Mouse (Mus musculus): Measurements from ENCODE around the gene Fsd1l. TPM values are rescaled to one million over a fixed set of nuclear protein-coding genes. Genes with fewer than 3 reads are reported as not detected.
"Not testable (repeated sequence)": the region's sequence is repeated elsewhere in the genome, so short reads cannot be mapped to it uniquely, and the experiment has no call there.

Gene Fsd1l
- polyA plus RNA-seq, 1 experiment, result 3.8 TPM

DNA sequence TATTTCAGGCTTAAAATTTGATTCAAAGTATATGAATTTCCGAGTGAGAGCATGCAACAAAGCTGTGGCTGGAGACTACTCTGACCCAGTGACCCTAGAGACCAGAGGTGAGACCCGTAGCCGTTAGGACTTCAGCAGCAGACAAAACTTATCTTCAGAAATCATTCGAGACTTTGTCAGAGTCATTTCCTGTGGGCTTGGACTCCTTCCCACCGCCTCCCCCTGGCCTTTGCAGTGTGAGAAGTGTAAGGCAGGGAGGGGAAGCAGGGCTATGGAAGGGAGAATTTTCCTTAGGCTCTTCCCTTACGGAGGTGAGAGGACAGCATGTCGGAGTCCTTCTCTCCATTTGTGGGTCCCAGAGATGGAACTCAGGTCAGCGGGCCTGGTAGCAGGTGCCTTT is 50.8 kb downstream of the Fsd1l start:
- no peak overlapping the region for H3K27ac ChIP-seq (replicated peaks; ENCODE audit: low read depth, low read length)
- no peak overlapping the region for H3K4me3 ChIP-seq (ENCODE audit: insufficient read depth, low read depth, low read length)
- H3K4me1 ChIP-seq (ENCODE audit: control insufficient read depth, insufficient read depth, insufficient read length, low read length), result no peaks in the 10 kb centered on the region

DNA sequence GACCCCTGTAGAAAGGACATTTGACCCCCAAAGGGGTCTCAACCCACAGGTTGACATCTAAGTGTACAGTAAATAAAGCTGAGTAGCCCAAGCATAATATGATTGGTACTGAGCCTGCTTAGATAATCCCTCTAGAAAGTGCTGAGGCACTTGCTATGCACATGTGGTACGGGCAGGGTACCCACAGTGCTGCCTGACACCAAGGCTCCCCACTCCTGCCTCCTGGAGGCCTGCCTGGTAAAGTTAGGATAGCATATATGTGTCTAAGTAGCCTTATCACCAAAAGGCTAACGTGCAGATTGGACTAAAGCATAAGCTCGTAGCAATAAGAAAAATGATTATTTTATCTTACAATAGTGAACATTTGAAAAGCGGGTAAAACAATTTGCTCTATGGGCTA is 57.7 kb downstream of the Fsd1l start:
- H3K4me3 ChIP-seq (ENCODE audit: insufficient read depth, low read depth, low read length), result no peak overlapping the region
- no peaks in the 10 kb centered on the region for H3K4me1 ChIP-seq (ENCODE audit: control insufficient read depth, insufficient read depth, insufficient read length, low read length)
- H3K27ac ChIP-seq (replicated peaks; ENCODE audit: low read depth, low read length), result no peak overlapping the region

DNA sequence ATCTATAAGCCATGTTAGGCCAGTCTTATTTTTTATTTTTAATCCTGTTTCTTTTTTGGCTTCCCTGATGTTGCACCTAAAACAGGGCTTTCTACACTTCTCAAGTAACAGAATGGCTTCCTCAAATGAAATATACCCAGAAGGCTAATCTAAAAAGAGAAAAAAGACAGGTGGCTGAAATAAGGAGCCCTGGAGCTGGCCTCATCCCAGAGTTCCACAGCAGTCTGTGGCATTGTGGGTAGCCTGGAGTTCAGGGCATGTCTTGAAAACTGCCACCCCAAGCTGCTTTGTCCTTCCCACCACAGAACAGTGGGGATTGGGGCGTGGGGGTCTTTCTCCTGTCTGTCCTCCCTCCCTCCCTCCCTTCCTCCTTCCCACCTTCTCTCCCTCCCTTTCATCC is 60.1 kb downstream of the Fsd1l start:
- H3K27ac ChIP-seq (replicated peaks; ENCODE audit: low read depth, low read length), result no peak overlapping the region
- no peak overlapping the region for H3K4me3 ChIP-seq (ENCODE audit: insufficient read depth, low read depth, low read length)
- H3K4me1 ChIP-seq (ENCODE audit: control insufficient read depth, insufficient read depth, insufficient read length, low read length), result no peaks in the 10 kb centered on the region

DNA sequence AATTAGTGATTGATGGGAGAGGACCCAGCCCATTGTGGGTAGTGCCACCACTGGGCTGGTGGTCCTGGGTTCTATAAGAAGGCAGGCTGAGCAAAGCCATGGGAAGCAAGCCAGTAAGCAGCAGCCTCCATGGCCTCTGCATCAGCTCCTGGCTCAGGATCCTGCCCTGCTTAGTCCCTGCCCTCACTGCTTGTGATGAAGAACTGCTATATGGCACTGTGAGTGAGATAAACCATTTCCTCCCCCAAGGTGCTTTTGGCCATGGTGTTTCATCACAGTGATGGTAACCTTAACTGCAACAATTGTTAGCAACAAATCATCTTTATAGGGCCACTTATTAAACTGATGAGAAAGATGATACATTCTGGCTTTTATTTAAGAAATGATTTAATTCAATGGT is 77.9 kb downstream of the Fsd1l start:
- not testable (repeated sequence) for H3K4me3 ChIP-seq (ENCODE audit: insufficient read depth, low read depth, low read length); H3K4me1 ChIP-seq (ENCODE audit: control insufficient read depth, insufficient read depth, insufficient read length, low read length); H3K27ac ChIP-seq (replicated peaks; ENCODE audit: low read depth, low read length)

DNA sequence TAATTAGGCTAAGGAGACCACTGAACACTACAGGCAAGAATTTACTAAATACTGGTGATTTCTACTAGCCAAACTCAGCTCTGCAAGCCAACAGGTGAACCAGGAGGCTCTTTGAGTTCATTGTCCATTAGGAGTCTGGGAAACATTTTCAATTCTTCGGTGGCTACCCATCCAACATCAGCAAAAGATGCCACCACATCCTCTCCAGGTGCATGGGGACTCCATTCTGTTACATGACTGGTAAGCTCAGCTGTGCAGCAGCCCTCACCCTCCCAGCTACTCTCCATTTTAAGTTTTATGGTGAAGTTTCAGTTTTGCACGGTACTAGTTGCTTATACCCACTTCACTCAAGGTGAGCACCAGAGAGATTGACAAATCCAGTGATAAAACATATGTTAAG is 78.8 kb downstream of the Fsd1l start:
- H3K4me3 ChIP-seq (ENCODE audit: insufficient read depth, low read depth, low read length), result no peak overlapping the region
- no peak overlapping the region for H3K27ac ChIP-seq (replicated peaks; ENCODE audit: low read depth, low read length)
- H3K4me1 ChIP-seq (ENCODE audit: control insufficient read depth, insufficient read depth, insufficient read length, low read length), result no peaks in the 10 kb centered on the region

DNA sequence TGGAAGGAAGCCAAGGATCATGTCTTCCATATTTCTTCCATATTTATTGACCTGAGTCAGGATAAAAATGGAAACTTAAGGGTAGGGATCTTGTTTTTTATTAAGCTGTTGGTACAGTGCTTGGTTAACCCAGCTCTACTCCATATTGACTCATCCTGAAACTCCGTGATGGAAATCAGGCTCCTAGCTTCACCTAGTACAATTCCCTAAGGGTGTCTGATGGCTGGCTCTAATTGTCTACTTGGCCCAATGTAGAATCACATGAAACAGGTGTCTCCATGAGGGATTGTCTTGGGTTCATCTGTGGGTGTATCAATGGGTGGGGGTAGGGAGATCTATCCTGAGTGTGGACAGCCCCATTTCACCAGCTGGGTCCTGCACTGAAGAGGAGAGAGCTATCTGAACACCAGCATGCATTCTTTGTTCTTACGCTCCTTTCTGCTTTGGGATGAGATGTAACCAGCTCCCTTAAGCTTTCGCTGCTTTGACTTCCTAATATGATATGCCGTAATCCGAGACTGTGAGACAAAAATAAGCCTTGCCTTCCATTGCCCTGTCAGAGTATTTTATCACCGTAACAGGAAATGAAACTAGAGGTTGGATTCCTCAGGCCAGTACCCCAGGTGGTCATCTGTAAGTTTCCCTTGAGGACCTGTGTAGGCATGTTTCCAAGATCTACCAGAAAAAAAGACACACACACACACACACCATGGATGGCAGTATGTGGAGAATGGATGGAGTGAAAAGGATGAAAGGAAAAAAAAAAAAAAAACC is 79.5 kb downstream of the Fsd1l start:
- Histone ChIP-seq H3K4me1 (ENCODE audit: control insufficient read depth, insufficient read depth, insufficient read length, low read length) (no peaks in the 10 kb centered on the region), H3K27ac (replicated peaks; ENCODE audit: low read depth, low read length) (no peak overlapping the region), H3K4me3 (ENCODE audit: insufficient read depth, low read depth, low read length) (no peak overlapping the region)

DNA sequence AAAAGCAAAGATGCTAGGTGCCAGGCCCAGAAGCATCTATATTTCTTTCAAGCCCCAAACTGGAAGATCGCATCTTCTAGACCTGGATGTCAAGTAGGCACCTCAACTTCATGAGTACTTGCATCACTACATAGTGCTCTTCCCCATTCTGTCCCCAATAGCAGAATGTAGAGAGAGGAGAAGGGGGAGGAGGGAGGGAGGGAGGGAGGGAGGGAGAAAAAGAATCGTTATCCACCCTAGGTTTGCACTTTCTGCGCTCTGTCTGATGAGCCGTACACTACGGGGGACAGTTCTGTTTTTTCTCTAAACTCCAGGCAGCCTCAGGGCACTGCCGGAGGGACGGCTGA is 82.4 kb downstream of the Fsd1l start, which contains the start of gene Fktn:
Gene Fktn, plus strand, starts transcription at position 295 of the 347 bp plus-strand sequence.
- no peaks in the 10 kb centered on the region for H3K4me1 ChIP-seq (ENCODE audit: control insufficient read depth, insufficient read depth, insufficient read length, low read length)
- H3K4me3 ChIP-seq (ENCODE audit: insufficient read depth, low read depth, low read length), result peak within 1 kb of the TSS; percentile 97
- H3K27ac ChIP-seq (replicated peaks; ENCODE audit: low read depth, low read length), result peak within 1 kb of the TSS; percentile 82

DNA sequence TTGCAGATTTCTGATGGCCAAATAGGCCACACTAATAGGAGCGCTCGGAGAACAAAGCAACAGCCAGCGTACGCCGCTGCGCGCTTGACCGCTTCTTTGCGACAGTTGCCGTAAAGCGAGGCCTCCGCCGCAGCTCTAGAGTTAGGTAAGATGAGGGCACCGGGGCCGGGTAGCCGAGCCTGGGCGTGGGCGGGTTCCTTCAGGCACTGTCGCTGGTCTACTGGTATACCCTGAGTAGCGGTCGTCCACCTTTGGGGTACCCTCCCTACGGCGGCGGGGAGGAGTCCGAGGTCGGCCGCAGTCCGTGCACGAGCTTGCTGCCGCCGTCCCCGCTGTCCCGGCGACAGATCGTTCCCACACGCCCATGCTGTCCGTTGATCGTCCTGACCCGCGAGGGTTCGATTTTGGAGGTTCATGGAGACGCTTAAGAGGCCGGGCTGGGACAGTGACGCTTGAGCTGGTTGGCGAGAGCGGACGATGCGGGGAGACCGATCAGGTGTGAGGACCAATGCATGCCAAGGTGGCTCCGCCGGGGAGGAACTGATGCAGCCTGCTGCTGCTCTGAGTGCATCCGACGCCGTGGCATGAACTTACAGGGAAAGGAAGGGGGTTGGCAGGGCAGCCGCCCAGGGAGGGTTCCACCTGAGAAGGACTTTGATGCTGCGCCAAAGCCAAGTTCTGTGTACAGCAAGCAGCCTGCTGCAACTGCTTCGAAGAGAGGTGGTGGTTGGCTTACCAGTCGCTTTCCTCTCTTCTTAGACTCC is 83.0 kb downstream of the Fsd1l start:
- Histone ChIP-seq H3K4me1 (ENCODE audit: control insufficient read depth, insufficient read depth, insufficient read length, low read length) (no peaks in the 10 kb centered on the region), H3K27ac (replicated peaks; ENCODE audit: low read depth, low read length) (peak overlapping the region; percentile 82), H3K4me3 (ENCODE audit: insufficient read depth, low read depth, low read length) (peak overlapping the region; percentile 97)

DNA sequence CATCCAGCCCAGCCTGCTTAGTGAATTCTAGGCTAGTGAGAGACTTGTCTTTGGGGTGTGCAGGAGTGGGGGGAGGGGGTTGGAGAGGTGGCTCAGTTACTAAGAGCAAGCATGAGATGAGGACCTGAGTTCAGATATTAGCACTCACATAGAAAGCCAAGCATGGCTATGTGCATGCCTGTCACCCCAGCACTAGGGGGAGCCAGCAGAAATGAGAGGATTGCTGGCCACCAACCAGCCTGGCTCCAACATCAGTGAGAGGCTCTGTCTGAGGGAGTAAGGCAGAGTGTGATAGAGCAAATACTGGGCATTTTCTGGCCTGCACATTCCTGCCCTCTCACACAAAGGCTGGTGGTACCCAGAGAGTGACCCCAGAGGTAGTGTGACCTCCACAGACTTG is 84.7 kb downstream of the Fsd1l start:
- H3K4me3 ChIP-seq (ENCODE audit: insufficient read depth, low read depth, low read length), result no peak overlapping the region
- H3K4me1 ChIP-seq (ENCODE audit: control insufficient read depth, insufficient read depth, insufficient read length, low read length), result no peaks in the 10 kb centered on the region
- no peak overlapping the region for H3K27ac ChIP-seq (replicated peaks; ENCODE audit: low read depth, low read length)

DNA sequence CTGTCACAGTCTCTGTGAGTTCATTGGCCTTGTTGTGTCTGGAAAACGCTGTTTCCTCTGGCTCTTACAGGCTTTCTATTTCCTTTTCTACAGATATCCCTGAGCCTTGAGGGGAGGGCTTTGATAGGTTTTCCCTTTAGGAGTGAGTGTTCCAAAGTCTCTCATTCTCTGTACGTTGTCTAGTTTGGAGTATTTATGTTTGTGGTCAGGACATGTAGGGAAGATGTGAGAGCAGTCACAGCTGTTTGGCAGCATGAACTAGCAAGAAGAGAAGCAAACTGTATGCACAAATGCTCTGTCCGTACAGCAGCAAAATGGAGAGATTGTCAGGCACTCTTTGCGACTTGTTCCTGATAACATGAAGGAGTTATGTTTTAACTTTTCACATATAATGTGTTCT is 86.3 kb downstream of the Fsd1l start:
- H3K27ac ChIP-seq (replicated peaks; ENCODE audit: low read depth, low read length), result peak overlapping the region; percentile 57
- no peaks in the 10 kb centered on the region for H3K4me1 ChIP-seq (ENCODE audit: control insufficient read depth, insufficient read depth, insufficient read length, low read length)
- H3K4me3 ChIP-seq (ENCODE audit: insufficient read depth, low read depth, low read length), result no peak overlapping the region

DNA sequence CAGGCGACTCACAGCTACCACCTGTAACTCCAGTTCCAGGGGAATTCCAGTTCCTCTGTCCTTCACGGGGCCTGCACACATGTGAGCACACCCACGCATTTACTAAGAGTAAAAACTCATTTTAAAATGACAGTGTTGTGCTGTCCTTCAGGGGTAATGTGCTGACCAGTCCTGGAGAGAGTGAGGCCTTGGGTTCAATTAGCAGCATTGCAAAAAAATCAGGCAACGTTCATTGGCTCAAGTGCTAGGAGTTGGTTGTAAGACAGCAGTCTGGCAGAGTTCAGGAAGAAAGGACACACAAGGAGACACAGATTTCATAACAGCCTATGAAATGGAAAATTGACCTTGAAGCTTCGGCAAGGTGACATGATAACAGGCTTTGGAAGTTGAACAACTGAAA is 87.0 kb downstream of the Fsd1l start:
- no peak overlapping the region for H3K4me3 ChIP-seq (ENCODE audit: insufficient read depth, low read depth, low read length)
- peak overlapping the region; percentile 90 for H3K27ac ChIP-seq (replicated peaks; ENCODE audit: low read depth, low read length)
- H3K4me1 ChIP-seq (ENCODE audit: control insufficient read depth, insufficient read depth, insufficient read length, low read length), result no peaks in the 10 kb centered on the region

DNA sequence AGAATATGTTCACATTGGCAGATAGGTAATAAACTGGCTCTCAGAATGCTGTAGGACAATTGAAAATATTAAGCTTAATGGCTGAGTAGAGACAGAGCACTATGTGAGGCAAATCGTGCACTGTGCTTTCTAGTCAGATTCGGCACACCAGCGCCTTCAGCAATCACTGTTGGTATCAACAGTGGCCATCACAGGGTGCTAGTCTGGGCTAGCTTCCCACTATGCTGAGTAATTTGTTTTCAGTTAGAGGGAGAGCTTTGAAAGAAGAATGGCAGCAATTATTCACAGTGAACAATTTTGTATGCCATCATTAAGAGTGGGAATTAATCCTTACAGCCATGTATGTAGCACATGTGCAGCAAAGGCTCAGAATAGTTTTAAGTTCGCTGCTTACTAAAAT is 91.2 kb downstream of the Fsd1l start:
- Histone ChIP-seq H3K4me3 (ENCODE audit: insufficient read depth, low read depth, low read length) (no peak overlapping the region), H3K27ac (replicated peaks; ENCODE audit: low read depth, low read length) (no peak overlapping the region), H3K4me1 (ENCODE audit: control insufficient read depth, insufficient read depth, insufficient read length, low read length) (no peaks in the 10 kb centered on the region)

DNA sequence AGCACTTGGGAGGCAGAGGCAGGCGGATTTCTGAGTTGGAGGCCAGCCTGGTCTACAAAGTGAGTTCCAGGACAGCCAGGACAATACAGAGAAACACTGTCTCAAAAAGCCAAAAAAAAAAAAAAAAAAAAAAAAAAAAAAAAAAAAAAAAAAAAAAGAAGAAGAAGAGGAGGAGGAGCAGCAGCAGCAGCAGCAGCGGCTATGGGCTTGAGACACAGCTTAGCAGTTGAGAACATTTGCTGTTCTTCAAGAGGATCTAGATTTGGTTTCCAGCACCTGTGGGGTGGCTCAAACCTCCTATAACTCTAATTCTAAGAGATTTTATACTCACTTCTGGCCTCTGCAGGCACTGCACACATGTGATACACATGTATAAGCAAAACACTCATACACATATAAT is 94.8 kb downstream of the Fsd1l start:
- H3K4me1 ChIP-seq (ENCODE audit: control insufficient read depth, insufficient read depth, insufficient read length, low read length); H3K27ac ChIP-seq (replicated peaks; ENCODE audit: low read depth, low read length); H3K4me3 ChIP-seq (ENCODE audit: insufficient read depth, low read depth, low read length): not testable (repeated sequence)

DNA sequence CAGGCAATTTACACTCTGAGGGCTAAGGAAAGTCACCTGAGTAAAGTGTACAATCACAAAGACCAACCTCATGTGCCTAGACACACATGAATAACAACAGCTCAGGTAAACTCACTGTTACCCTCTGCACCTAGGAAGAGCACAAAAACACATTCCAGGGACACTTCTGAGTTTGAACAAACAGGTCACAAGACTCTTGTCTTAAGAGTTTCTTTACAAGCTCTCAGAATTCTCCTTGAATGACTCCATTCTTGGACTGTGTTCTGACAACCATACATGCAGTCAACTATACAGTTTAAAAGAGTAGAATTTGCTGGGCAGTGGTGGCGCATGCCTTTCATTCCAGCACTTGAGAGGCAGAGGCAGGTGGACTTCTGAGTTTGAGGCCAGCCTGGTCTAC is 96.8 kb downstream of the Fsd1l start:
- Histone ChIP-seq H3K4me3 (ENCODE audit: insufficient read depth, low read depth, low read length) (no peak overlapping the region), H3K27ac (replicated peaks; ENCODE audit: low read depth, low read length) (no peak overlapping the region), H3K4me1 (ENCODE audit: control insufficient read depth, insufficient read depth, insufficient read length, low read length) (no peaks in the 10 kb centered on the region)

DNA sequence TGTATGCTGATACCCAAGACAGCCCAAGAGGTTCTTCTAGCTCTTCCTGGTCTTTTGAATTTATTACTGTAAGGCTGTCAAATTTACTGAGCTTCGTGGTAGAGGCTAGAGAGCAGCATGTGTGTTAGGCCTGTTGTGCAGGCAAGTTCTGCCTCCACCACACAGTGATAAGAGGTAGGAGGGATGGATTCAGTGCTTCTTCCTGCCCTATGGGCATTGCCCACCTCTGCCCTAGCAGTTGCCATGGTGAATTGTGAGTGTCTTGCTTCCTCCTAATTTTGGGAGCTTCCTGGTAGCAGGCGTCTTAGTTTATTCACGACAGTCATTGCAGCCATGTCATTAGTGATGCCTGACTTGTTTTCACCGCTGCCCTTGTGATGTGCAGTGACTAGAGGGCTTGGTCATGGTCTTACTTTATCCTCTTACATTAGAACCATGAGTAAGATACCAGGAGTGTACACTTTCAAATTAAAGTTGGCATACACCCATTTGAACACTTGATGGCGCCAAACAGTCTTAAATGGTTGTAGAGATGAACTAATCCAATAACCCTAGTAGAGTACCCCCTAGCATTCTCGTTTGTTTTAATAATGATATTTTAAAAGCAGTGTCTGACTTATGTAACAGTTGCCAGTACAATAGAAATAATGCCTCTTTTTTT is 107.8 kb downstream of the Fsd1l start:
- no peak overlapping the region for H3K27ac ChIP-seq (replicated peaks; ENCODE audit: low read depth, low read length)

More for the DNA sequence above, 107.8 kb downstream of the Fsd1l start:
- Histone ChIP-seq H3K4me1 (ENCODE audit: control insufficient read depth, insufficient read depth, insufficient read length, low read length) (no peaks in the 10 kb centered on the region), H3K4me3 (ENCODE audit: insufficient read depth, low read depth, low read length) (no peak overlapping the region)
